Mouse (Mus musculus) kidney, embryonic 14.5 days (tissue): Measurements from ENCODE around the gene Arhgef5. TPM values are rescaled to one million over a fixed set of nuclear protein-coding genes. Genes with fewer than 3 reads are reported as not detected.

ENCODE experiments used
- polyA plus RNA-seq: library from polyadenylated mRNA; unstranded; fragments of >200 nt; fragmentation: Nextera tagmentation; extraction: Ambion mirVana; gene quantifications from 2 replicates; pipeline ENCODE4 v1.2.1, GENCODE M21; 2014

Gene Arhgef5
- polyA plus RNA-seq, 1 experiment from 2014 or later, result 13.7 TPM

Other genes starting within 250 kb of the Arhgef5 start
- not detected in 2 replicates for gene Olfr441, start 159.2 kb upstream of the Arhgef5 start, polyA plus RNA-seq
- gene Olfr237-ps1, start 119.0 kb upstream of the Arhgef5 start, polyA plus RNA-seq, result not detected in 2 replicates
- not detected in 2 replicates for gene Olfr437, start 102.3 kb upstream of the Arhgef5 start, polyA plus RNA-seq
- not detected in 2 replicates for gene Olfr13, start 93.4 kb upstream of the Arhgef5 start, polyA plus RNA-seq
- gene Olfr435, start 68.4 kb upstream of the Arhgef5 start, polyA plus RNA-seq, result not detected in 2 replicates
- gene Olfr434, start 52.6 kb upstream of the Arhgef5 start, polyA plus RNA-seq, result not detected in 2 replicates
- not detected in 2 replicates for gene Olfr47, start 34.1 kb upstream of the Arhgef5 start, polyA plus RNA-seq
- 0.20 TPM in 1 of 2 replicates, not detected in the other for gene Nobox, start 44.0 kb downstream of the Arhgef5 start, polyA plus RNA-seq